Mouse (Mus musculus): ENCODE measurements around the gene Memo1.

GRCm38 (mm10) chr17:74323844-74324243 lies 28.5 kb upstream of the Memo1 start, which contains the start of gene Dpy30:
- no peak for TF ChIP-seq ZNF384 (IDR thresholded peaks at IDR 0.05; ENCODE audit: low read depth, low read length)
- no peak for TF ChIP-seq ZC3H11A (IDR thresholded peaks at IDR 0.05; ENCODE audit: borderline replicate concordance, low read depth, low read length)
- TF ChIP-seq CHD2 (IDR thresholded peaks at IDR 0.05; ENCODE audit: low read depth, low read length) = no peak
- no peak for TF ChIP-seq MAFK (IDR thresholded peaks at IDR 0.05; ENCODE audit: insufficient read depth, low read depth, low read length)

Measured in ES-E14 (cell line).